Mouse (Mus musculus) skeletal muscle tissue, postnatal 0 days (tissue): ENCODE results near the gene Dop1a. TPM values are rescaled to one million over a fixed set of nuclear protein-coding genes. Genes with fewer than 3 reads are reported as not detected.

Source experiments
- polyA plus RNA-seq: library from polyadenylated mRNA; unstranded; fragments of >200 nt; fragmentation: Nextera tagmentation; extraction: Ambion mirVana; gene quantifications from 2 replicates; pipeline ENCODE4 v1.2.1, GENCODE M21; 2015

Gene Dop1a
- polyA plus RNA-seq: 5.5 and 7.8 TPM in 2 replicates

DNA sequence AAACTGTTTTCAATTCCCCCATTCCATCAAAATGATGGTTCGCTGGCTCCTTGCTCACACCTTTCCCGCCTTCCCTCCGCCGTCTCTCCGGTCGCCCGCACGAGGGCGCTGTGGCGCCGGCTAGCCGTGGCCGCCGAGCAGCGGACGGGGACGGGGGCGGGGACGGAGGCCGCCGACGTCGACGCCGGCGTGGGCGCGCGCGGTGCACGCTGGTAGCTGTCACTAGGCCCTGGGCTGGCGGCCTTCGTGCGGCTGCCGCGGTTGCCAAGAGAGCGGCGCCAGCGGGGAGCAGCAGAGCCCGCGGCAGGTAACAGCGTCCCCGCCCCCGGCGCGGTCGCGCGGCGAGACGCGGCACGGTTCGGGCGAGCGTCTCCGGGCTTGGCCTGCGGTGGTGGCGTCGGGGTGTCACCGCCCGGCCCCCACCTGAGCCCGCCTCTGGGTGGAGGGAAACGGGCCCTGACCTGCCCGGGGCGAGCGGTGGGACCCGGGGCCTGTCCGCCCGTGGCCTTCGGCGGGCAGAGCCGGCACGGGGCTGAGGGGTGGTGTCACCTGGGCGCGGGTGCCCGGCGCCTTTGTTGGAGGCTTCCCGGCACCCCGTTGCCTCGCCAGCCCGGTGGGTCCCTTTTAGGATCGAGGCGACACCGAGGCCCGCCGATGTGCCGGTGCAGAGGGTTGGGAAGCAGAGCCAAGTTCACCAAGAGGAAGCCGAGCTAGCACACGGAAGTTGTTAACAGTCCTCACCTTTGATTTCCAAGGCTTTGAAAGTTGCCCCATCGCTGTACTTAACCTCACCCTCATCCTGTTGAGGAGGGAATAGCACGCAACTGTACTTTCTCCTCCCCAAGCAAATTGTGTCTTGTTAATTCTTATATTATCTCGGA lies at the start of gene Dop1a:
Gene Dop1a (plus strand): TSS at position 165 of the 881 bp plus-strand sequence.

DNA sequence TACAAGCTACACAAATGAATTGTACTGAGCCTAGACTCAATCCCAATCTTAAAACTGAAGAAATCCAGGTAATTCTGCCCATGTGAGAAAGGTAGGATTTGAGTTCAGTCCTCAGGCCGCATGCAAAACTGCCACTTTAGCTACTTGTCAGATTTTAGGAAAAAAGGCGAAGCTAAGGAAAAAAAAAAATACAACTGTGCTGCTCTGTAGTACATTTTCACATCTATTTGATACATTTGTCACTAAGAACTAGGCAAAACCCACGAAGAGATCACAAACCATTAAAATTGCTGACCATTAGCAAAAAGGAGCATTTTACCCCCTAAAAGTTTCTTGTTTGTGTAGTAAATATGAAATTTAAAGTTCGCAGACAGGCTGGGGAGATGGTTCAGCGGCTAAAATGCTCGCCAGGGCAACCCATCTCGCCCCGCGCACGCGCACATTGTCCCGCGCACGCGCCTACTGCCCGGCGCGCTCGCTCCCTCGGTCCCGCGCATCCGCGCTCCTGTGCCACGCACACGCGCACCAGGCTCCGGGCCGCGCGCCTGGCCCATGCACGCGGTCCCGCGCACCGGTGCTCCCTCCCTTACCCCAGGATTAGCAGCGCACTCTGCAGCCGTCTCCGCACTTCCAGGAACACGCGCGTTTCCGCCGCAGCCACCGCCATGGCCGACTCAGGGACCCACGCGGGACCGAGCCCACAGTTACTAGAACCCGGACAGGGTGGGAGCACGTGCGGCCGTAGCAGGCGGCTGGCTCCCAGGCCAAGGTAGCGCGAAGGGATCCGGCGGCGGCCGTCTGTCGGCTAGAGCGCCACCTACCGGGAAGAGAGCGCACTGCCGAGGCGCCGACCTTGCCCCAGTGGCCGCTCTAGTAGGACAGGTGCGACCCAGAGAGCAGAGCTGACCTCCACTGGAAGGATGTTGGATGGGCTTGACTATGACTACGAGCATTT lies 2.5 kb upstream of the Dop1a start, which contains the start of gene Ube2cbp:
Gene Ube2cbp (minus strand): TSS at position 800 of the 955 bp plus-strand sequence.

DNA sequence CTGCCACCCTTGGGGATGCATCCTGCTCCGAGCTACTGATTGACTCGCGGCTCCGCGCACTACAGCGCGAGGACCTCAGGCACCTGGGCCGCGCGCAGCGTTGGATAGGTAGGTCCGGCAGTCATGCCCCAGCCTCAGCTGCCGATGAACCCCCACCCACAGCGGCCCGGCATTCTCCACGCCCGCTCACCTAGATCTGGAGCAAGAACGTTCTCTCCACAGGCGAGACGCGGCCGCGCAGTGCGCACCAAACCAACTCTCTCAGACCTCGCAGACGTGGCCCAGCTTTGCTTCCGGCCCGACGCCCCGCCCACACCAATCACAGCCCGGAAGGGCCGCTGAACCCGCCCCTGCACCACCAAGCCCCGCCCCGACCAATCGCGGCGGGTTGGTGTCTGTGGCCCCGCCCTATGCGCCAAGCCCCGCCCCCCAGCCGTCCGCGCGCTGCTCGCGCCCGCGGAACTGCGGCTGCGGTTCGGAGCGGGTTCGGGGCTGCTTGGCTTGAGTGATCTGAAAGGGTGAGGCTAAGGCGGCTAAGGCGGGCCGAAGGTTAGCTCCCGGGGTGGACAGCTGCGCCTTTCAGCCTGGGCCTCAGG lies 104.7 kb downstream of the Dop1a start, which contains the start of the genes Pgm3 and Rwdd2a:
Gene Pgm3 (minus strand): TSS at position 303 of the 596 bp plus-strand sequence.
Gene Rwdd2a (plus strand): TSS at position 452 of the 596 bp plus-strand sequence.

Other genes with a start within 250 kb of the Dop1a start
- 1.7 and 1.9 TPM in 2 replicates for gene Ube2cbp, start 2.2 kb upstream of the Dop1a start, polyA plus RNA-seq
- gene Pgm3, start 104.7 kb downstream of the Dop1a start, polyA plus RNA-seq: 8.9 and 12.0 TPM in 2 replicates
- 1.7 TPM in 2 replicates for gene Rwdd2a, start 104.8 kb downstream of the Dop1a start, polyA plus RNA-seq
- 11.1 and 25.5 TPM in 2 replicates for gene Me1, start 228.8 kb downstream of the Dop1a start, polyA plus RNA-seq